Mouse (Mus musculus) cerebellum, adult 9-11 months (tissue): ENCODE data around the gene Jkamp.
A peak's percentile ranks its signal among the peaks of the same experiment; 100 is the strongest.
"Not testable (repeated sequence)": the region's sequence is repeated elsewhere in the genome, so short reads cannot be mapped to it uniquely, and the experiment has no call there.

Source experiments
- DNase-seq: peaks from one replicate; pipeline ENCODE4 v3.0.0; 2022

Jkamp gene

GRCm38 (mm10) chr12:72085329-72086165 lies at the start of gene Jkamp, which contains the start of gene L3hypdh:
Gene Jkamp (plus strand): TSS chr12:72085589.
Gene L3hypdh (minus strand): TSS chr12:72085439.
- DNase-seq = peak; percentile 98

- DNase-seq = no peak
Measured at GRCm38 (mm10) chr12:72036097-72036661, 49.2 kb upstream of the Jkamp start.

GRCm38 (mm10) chr12:72037049-72037448 lies 48.3 kb upstream of the Jkamp start:
- DNase-seq = no peak

GRCm38 (mm10) chr12:72038866-72039265 lies 46.5 kb upstream of the Jkamp start:
- DNase-seq = no peak

GRCm38 (mm10) chr12:72039501-72039900 lies 45.9 kb upstream of the Jkamp start:
- DNase-seq = no peak

GRCm38 (mm10) chr12:72041238-72041637 lies 44.2 kb upstream of the Jkamp start:
- DNase-seq = no peak

GRCm38 (mm10) chr12:72047513-72047912 lies 37.9 kb upstream of the Jkamp start:
- DNase-seq = no peak

GRCm38 (mm10) chr12:72050156-72050555 lies 35.2 kb upstream of the Jkamp start:
- DNase-seq = not testable (repeated sequence)

- DNase-seq = no peak
Measured at GRCm38 (mm10) chr12:72050821-72051220, 34.6 kb upstream of the Jkamp start.

- no peak for DNase-seq
Measured at GRCm38 (mm10) chr12:72052571-72052970, 32.8 kb upstream of the Jkamp start.

GRCm38 (mm10) chr12:72053303-72053702 lies 32.1 kb upstream of the Jkamp start:
- no peak for DNase-seq

- no peak for DNase-seq
Measured at GRCm38 (mm10) chr12:72053851-72054250, 31.5 kb upstream of the Jkamp start.

GRCm38 (mm10) chr12:72057780-72058179 lies 27.6 kb upstream of the Jkamp start:
- no peak for DNase-seq

GRCm38 (mm10) chr12:72069626-72070326 lies 15.6 kb upstream of the Jkamp start:
- no peak for DNase-seq

GRCm38 (mm10) chr12:72070327-72071269 lies 14.8 kb upstream of the Jkamp start, which contains the start of gene Gpr135:
Gene Gpr135 (minus strand): TSS chr12:72071125.
- peak; percentile 85 for DNase-seq

GRCm38 (mm10) chr12:72078248-72078647 lies 7.1 kb upstream of the Jkamp start:
- DNase-seq = no peak

- no peak for DNase-seq
Measured at GRCm38 (mm10) chr12:72081961-72082360, 3.4 kb upstream of the Jkamp start.

- no peak for DNase-seq
Measured at GRCm38 (mm10) chr12:72082370-72082769, 3.0 kb upstream of the Jkamp start.

GRCm38 (mm10) chr12:72083265-72083664 lies 2.1 kb upstream of the Jkamp start:
- DNase-seq = no peak

GRCm38 (mm10) chr12:72084261-72085023 lies 947 bp upstream of the Jkamp start:
- no peak for DNase-seq

- DNase-seq = no peak
Measured at GRCm38 (mm10) chr12:72085024-72085328, 413 bp upstream of the Jkamp start.
